Mouse (Mus musculus): ENCODE measurements at regions not wholly inside any gene's neighbourhood (a gene's known extent, or its start where the extent isn't known, plus 50 kb on each side); places are given as distances from the start of the nearest gene placed in this dataset.
A peak's percentile ranks its signal among the peaks of the same experiment; 100 is the strongest.

GRCm38 (mm10) chr3:129130521-129130920, 69.2 kb upstream of the Pitx2 start:
- WGBS: 82% methylated on average over 2 of the region's 2 CpGs
- no peaks in the 10 kb centered on the region for H3K9me3 ChIP-seq (ENCODE audit: control insufficient read depth, low read length)
- H3K9ac ChIP-seq (ENCODE audit: low read length): no peak overlapping the region
- no peak overlapping the region for H3K4me3 ChIP-seq (ENCODE audit: low read depth, low read length)
- H3K36me3 ChIP-seq (ENCODE audit: control insufficient read depth, insufficient read depth, low read length): no peaks in the 10 kb centered on the region
- H3K27ac ChIP-seq (ENCODE audit: low read depth, low read length): no peak overlapping the region
- peaks cover 3% of the 10 kb centered on the region; the same call in 1 of the 2 replicates for H3K4me1 ChIP-seq (ENCODE audit: control insufficient read depth, insufficient read depth, low read length)
- H3K4me2 ChIP-seq (ENCODE audit: low read depth): no peak overlapping the region
- ATAC-seq (ENCODE audit: insufficient read depth, low FRiP score, low TSS enrichment) (no peak), DNase-seq (ENCODE audit: low spot score) (no peak)
- no peaks in the 10 kb centered on the region for H3K27me3 ChIP-seq (ENCODE audit: control insufficient read depth, insufficient read depth, low read length)

- WGBS: 30% methylated on average over 8 of the region's 8 CpGs
- Histone ChIP-seq H3K9ac (ENCODE audit: low read length) (no peak overlapping the region), H3K4me2 (ENCODE audit: low read depth) (no peak overlapping the region), H3K9me3 (ENCODE audit: control insufficient read depth, low read length) (no peaks in the 10 kb centered on the region), H3K27me3 (ENCODE audit: control insufficient read depth, insufficient read depth, low read length) (no peaks in the 10 kb centered on the region), H3K4me1 (ENCODE audit: control insufficient read depth, insufficient read depth, low read length) (peaks cover 3% of the 10 kb centered on the region; the same call in 1 of the 2 replicates), H3K27ac (ENCODE audit: low read depth, low read length) (no peak overlapping the region), H3K36me3 (ENCODE audit: control insufficient read depth, insufficient read depth, low read length) (no peaks in the 10 kb centered on the region), H3K4me3 (ENCODE audit: low read depth, low read length) (no peak overlapping the region)
- no peak for ATAC-seq (ENCODE audit: insufficient read depth, low FRiP score, low TSS enrichment)
- DNase-seq (ENCODE audit: low spot score): no peak
Observed at GRCm38 (mm10) chr3:129131140-129131539, 68.5 kb upstream of the Pitx2 start.

- DNase-seq (ENCODE audit: low spot score) (no peak), ATAC-seq (ENCODE audit: insufficient read depth, low FRiP score, low TSS enrichment) (peak; percentile 32; the same call in 1 of the 2 replicates)
- Histone ChIP-seq H3K27ac (ENCODE audit: low read depth, low read length) (no peak overlapping the region), H3K9ac (ENCODE audit: low read length) (no peak overlapping the region), H3K27me3 (ENCODE audit: control insufficient read depth, insufficient read depth, low read length) (no peaks in the 10 kb centered on the region), H3K9me3 (ENCODE audit: control insufficient read depth, low read length) (no peaks in the 10 kb centered on the region), H3K4me2 (ENCODE audit: low read depth) (no peak overlapping the region), H3K4me1 (ENCODE audit: control insufficient read depth, insufficient read depth, low read length) (peaks cover 3% of the 10 kb centered on the region; the same call in 1 of the 2 replicates), H3K4me3 (ENCODE audit: low read depth, low read length) (no peak overlapping the region), H3K36me3 (ENCODE audit: control insufficient read depth, insufficient read depth, low read length) (no peaks in the 10 kb centered on the region)
- WGBS: 67% methylated on average over 6 of the region's 6 CpGs
Observed at GRCm38 (mm10) chr3:129131877-129132433, 67.7 kb upstream of the Pitx2 start.
